Comparison of ENCODE assay signal across 22 mouse cellular contexts in genomic region chr8:22264292-22264691, GRCm38 (mm10). TPM values are rescaled to one million over a fixed set of nuclear protein-coding genes. Genes with fewer than 3 reads are reported as not detected.
"Had no signal": no experiment of that assay in that cellular context is flagged by ENCODE, and none has a peak within 500 bp of the region (broad histone marks: within the 10 kb centered on the region; RNA-seq: fewer than 3 reads in every experiment).

No protein-coding gene starts in this region.

- H3K4me3 ChIP-seq: lung, embryonic 15.5 days; megakaryocyte, embryonic 14.5 days; midbrain, embryonic 13.5 days; midbrain, embryonic 15.5 days; neural tube, embryonic 12.5 days; stomach, embryonic 15.5 days had no signal

- H3K36me3 ChIP-seq: lung, embryonic 15.5 days; midbrain, embryonic 13.5 days; midbrain, embryonic 15.5 days; neural tube, embryonic 12.5 days; stomach, embryonic 15.5 days had no signal

- H3K27me3 ChIP-seq: lung, embryonic 15.5 days; megakaryocyte, embryonic 14.5 days; midbrain, embryonic 13.5 days; midbrain, embryonic 15.5 days; neural tube, embryonic 12.5 days; stomach, embryonic 15.5 days had no signal

- H3K27ac ChIP-seq: lung, embryonic 15.5 days; macrophage; midbrain, embryonic 13.5 days; midbrain, embryonic 15.5 days; neural tube, embryonic 12.5 days; stomach, embryonic 15.5 days; stomach, postnatal 0 days had no signal

- H3K4me2 ChIP-seq: lung, embryonic 15.5 days; midbrain, embryonic 11.5 days; midbrain, embryonic 13.5 days; midbrain, embryonic 15.5 days; neural tube, embryonic 12.5 days; stomach, embryonic 15.5 days had no signal

- H3K9ac ChIP-seq: lung, embryonic 15.5 days; midbrain, embryonic 13.5 days; midbrain, embryonic 15.5 days; neural tube, embryonic 12.5 days; stomach, embryonic 15.5 days had no signal

- DNase-seq: lung, adult 2 months; right cerebral cortex, postnatal 14 days; thymus, adult 2 months; thymus, postnatal 25 days; thymus, postnatal 4 days had no signal

- ATAC-seq: lung, postnatal 0 days; midbrain, embryonic 13.5 days; midbrain, embryonic 15.5 days had no signal

- H3K4me1 ChIP-seq: midbrain, embryonic 13.5 days; midbrain, embryonic 15.5 days; neural tube, embryonic 12.5 days had no signal

- H3K9me3 ChIP-seq: lung, embryonic 15.5 days; midbrain, embryonic 13.5 days; midbrain, embryonic 15.5 days; neural tube, embryonic 12.5 days; stomach, embryonic 15.5 days had no signal

RNA-seq across cellular contexts. Expression of gene Tpte, which starts 18.9 kb away (rescaled TPM):
- total RNA-seq: megakaryocyte progenitor cell, adult 5-6 weeks; midbrain, postnatal 0 days; monocyte, adult 5-6 weeks; neutrophil, adult 5-6 weeks had no signal
- polyA plus RNA-seq: lung, adult 2 months; lung, embryonic 15.5 days; lung, postnatal 0 days; macrophage; midbrain, embryonic 11.5 days; midbrain, embryonic 13.5 days; midbrain, embryonic 15.5 days; midbrain, postnatal 0 days; neural tube, embryonic 12.5 days; neural tube, embryonic 14.5 days; spleen, adult 2 months; stomach, embryonic 15.5 days; stomach, postnatal 0 days; thymus, adult 2 months; urinary bladder, adult 2 months had no signal

RNA-seq across cellular contexts. Expression of gene Thsd1, which starts 37.2 kb away (rescaled TPM):
- total RNA-seq: monocyte, adult 5-6 weeks had no signal
